Mouse (Mus musculus) embryo, embryonic 9.5 days (tissue): ENCODE measurements at regions not wholly inside any gene's neighbourhood (a gene's known extent, or its start where the extent isn't known, plus 50 kb on each side); places are given as distances from the start of the nearest gene placed in this dataset.

Experiments used
- DNase-seq: peaks from one replicate; pipeline ENCODE4 v3.0.0-alpha.2; 2017; ENCODE audit errors: extremely low spot score

GRCm38 (mm10) chr3:66430187-66430586 is 133.6 kb upstream of the Veph1 start:
- DNase-seq: no peak

GRCm38 (mm10) chr3:66422445-66423037 is 125.9 kb upstream of the Veph1 start:
- DNase-seq: no peak

GRCm38 (mm10) chr3:66410706-66411277 is 114.2 kb upstream of the Veph1 start:
- DNase-seq: peak; percentile 30

- no peak for DNase-seq
Measured at GRCm38 (mm10) chr3:66408791-66409190, 112.2 kb upstream of the Veph1 start.

- no peak for DNase-seq
Measured at GRCm38 (mm10) chr3:66405645-66406044, 109.0 kb upstream of the Veph1 start.

GRCm38 (mm10) chr3:66403707-66404106 is 107.1 kb upstream of the Veph1 start:
- DNase-seq: no peak

GRCm38 (mm10) chr3:66400791-66401568 is 104.3 kb upstream of the Veph1 start:
- DNase-seq: no peak

GRCm38 (mm10) chr3:66398214-66399150 is 101.8 kb upstream of the Veph1 start:
- DNase-seq: no peak

- no peak for DNase-seq
Measured at GRCm38 (mm10) chr3:66375088-66375910, 78.7 kb upstream of the Veph1 start.

- DNase-seq: no peak
Measured at GRCm38 (mm10) chr3:66374603-66375002, 78.0 kb upstream of the Veph1 start.

- no peak for DNase-seq
Measured at GRCm38 (mm10) chr3:66373807-66374575, 77.4 kb upstream of the Veph1 start.
